ENCODE assay signal across 24 mouse cellular contexts in the genomic region with DNA sequence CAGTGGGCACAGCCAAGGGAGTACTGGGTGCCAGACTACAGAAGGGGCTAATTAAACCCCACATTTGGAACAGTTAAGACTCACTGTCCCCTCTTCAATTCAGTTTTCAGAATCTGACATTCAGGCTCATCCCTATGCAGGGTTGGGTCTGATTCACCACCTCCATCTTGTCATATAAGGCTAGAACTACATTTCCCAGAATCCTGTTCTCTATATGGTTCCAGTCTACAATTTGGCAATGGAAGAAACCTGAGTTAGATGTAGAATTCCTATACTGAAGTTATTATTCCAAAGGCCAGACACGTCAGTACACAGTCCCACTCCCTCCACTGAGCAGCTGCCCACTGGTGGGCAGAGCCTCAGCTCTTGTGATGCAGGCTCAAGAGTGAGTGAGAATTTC.
"Had no signal": no experiment of that assay in that cellular context is flagged by ENCODE, and none has a peak within 500 bp of the region (broad histone marks: within the 10 kb centered on the region; RNA-seq: fewer than 3 reads in every experiment).

No protein-coding gene starts in this region.

- H3K4me3 ChIP-seq: gastrocnemius, adult 2 months; heart, embryonic 10.5 days; heart, embryonic 12.5 days; hindbrain, embryonic 10.5 days; hindbrain, embryonic 12.5 days; intestine, embryonic 15.5 days; limb, embryonic 13.5 days; limb, embryonic 15.5 days; liver, embryonic 12.5 days had no signal

- H3K4me1 ChIP-seq: heart, embryonic 12.5 days; hindbrain, embryonic 12.5 days; intestine, embryonic 15.5 days; limb, embryonic 13.5 days; limb, embryonic 15.5 days; liver, embryonic 12.5 days had no signal

- H3K9ac ChIP-seq: heart, embryonic 12.5 days; hindbrain, embryonic 12.5 days; hindbrain, embryonic 14.5 days; intestine, embryonic 15.5 days; limb, embryonic 13.5 days; limb, embryonic 15.5 days; liver, embryonic 12.5 days; liver, embryonic 14.5 days had no signal

- H3K36me3 ChIP-seq: heart, embryonic 12.5 days; hindbrain, embryonic 10.5 days; hindbrain, embryonic 12.5 days; intestine, embryonic 15.5 days; limb, embryonic 13.5 days; limb, embryonic 15.5 days had no signal

- DNase-seq: gastrocnemius, postnatal 10 days; gastrocnemius, postnatal 25 days; heart, postnatal 10 days; heart, postnatal 4 days; kidney, adult 18-20 months; kidney, adult 8-10 months; kidney, postnatal 10 days; kidney, postnatal 36 days; layer of hippocampus, adult 9-11 months; layer of hippocampus, postnatal 36 days; left cerebral cortex, postnatal 4 days had no signal

- H3K9me3 ChIP-seq: heart, embryonic 10.5 days; heart, embryonic 12.5 days; hindbrain, embryonic 10.5 days; hindbrain, embryonic 12.5 days; intestine, embryonic 15.5 days; limb, embryonic 13.5 days; limb, embryonic 15.5 days; liver, embryonic 12.5 days had no signal

- H3K27ac ChIP-seq: gastrocnemius, adult 2 months; heart, embryonic 10.5 days; hindbrain, embryonic 10.5 days; hindbrain, embryonic 12.5 days; hindbrain, embryonic 14.5 days; intestine, embryonic 15.5 days; limb, embryonic 13.5 days; limb, embryonic 15.5 days; liver, embryonic 12.5 days; liver, embryonic 14.5 days had no signal

- ATAC-seq: inflammation-experienced regulatory T-cells, adult 6 months; intestine, embryonic 15.5 days; intestine, postnatal 0 days; liver, embryonic 12.5 days had no signal
